Mouse (Mus musculus): ENCODE results near the gene 5730596B20Rik.

5730596B20Rik gene

DNA sequence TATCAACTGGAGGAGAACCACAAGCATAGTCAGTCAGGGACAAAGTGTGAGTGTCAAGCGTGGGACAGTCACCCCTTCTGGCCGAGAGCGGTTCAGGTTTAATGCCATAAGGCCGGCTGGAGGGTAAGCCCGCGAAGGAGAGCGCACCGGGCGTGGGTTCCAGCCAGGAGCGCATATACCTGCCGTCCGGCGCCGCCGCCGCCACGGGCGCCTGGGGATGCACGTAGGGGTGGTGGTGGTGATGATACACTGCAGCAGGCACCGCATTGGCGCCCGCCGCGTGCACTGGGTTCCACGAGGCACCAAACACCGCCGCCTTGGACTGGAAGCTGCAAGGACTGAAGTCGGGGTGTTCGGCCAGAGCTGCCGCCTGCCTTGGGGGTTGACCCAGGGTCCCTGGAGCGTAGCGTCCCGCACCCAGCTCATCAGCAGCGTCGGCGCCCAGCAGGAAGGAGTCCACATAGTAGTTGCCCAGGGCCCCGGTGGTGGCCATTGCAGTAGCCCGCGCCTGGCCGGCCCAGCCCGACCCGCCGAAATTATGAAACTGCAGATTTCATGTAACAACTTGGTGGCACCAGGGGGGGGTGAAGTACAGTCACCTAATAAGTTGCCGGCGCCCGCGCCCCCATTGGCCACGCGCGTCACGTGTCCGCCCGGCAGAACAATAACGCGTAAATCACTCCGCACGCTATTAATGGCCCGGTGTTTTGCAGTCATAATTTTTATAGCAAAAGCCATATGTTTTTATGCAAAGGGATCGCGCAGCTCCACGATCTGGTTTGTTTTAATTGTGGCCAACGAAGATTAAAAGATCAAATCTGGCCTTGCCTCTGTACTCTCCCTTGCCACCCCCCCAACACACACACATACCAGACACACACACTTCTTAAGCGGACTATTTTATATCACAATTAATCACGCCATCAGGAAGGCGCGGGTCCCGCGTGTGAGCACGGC, 48.6 kb downstream of the 5730596B20Rik start:
- no peak for DNase-seq (ENCODE audit: low spot score in 2 of 2)

DNA sequence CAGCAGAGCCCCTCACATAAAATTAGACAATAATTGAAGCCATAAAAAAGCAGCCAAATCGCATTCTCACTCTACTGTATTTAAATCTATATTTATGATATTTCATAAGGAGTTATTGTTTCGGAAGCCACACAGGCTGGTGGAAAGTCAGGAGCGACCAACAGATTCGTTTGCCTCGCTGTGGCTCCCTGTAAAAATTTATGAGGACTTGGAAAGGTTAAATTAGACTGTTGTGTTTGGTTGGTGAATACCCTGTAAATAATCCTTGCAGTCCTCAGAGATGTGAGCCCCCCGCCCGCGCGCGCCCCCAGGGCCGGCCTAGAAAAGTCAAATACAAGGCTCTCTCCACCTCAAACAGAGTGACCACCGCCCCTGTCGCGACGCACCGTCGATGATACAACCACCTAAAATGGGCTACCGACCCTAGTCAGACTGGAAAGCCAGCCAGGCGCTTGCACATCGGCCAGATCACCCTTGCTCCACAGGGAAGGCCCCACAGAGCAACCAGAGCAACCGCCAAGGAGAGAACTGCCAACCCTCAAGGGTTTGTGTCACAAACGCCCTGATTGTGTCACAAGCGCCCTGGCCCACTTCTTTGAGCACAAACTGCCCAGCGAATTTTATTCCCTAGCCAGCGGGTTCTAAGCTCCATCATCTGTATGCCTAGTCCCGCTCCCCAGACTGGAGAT, 49.4 kb downstream of the 5730596B20Rik start:
- no peak for DNase-seq (ENCODE audit: low spot score in 2 of 2)

DNA sequence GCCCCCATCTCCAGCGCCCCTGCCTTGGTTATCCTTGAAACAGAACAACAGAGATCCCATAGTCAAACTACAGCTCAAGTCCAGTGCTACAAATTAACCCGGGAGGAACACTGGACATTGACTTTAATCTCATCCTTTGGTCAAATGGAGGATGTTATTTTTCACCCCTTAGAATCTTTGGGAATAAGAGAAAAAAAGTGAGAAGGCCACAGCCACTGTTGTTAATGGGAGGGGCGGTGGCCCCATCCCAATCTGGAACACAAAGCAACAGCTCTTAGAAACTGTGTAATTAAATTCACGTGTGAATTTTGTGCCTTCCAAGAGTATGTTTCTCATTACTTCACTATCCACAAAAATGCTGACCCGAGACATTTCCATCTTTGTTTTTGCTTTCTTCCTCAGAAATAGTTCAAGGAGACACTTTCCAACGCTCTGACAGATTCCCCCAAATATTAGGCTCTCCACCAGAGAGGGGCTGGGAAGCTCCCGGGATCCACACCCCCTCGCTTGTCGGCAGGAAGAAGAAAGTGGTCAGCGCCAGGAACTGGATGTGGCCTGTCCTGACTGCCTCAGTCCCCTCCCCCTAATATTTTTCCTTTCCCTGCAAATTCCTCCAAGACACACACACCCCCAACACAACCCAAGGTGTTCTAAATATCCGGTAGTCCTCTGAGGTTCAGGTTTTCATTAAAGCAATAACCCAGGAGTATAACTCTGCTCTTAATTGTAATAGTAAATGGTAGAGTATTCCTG, 50.3 kb downstream of the 5730596B20Rik start:
- DNase-seq (ENCODE audit: low spot score in 2 of 2): no peak

DNA sequence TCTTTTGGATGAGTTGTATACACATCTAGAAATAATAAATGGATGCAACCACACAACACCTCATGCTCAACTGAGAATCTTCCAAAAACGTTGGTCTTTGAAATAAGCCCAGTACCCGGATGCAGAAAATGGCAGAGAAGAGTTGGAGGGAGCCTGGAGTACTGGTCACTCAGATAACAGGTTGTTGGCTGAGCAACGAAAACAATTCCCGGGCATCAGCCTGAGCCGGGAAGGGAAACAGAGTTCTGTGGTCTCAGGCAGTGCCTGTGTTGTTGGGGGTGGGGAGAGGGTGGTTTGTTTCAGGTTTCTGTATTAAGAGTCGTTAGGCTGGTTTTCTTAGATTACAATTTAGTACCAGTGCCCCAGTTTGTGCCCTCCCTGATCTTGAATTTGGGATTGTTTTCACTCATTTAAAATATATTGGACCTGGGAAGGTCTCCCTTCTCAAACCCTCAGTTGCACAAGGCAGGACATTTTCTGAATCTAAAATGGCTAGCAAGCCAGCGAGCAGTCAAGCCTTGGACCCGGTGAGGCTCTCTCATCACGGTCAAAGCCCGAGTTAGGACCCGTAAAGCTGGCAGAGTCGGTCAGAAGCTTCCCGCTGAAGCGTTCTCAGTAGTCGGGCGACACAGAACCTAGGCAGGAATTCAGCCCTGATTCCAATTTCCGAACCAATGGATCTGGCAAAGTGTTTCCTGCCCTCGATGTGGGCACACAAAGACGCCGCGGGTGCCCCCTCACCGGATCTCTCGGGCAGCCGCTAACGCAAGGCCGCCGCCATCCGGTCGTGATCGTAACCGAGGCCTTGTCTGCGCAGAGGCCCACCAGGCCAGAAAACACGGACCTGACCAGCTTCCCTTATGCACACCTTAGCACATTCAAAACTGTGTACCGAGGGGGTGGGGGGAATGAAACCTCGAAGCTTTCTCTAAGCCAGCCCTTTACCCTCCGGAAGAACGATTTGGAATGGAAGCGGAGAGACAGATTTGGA, 51.5 kb downstream of the 5730596B20Rik start:
- no peak for DNase-seq (ENCODE audit: low spot score in 2 of 2)

DNA sequence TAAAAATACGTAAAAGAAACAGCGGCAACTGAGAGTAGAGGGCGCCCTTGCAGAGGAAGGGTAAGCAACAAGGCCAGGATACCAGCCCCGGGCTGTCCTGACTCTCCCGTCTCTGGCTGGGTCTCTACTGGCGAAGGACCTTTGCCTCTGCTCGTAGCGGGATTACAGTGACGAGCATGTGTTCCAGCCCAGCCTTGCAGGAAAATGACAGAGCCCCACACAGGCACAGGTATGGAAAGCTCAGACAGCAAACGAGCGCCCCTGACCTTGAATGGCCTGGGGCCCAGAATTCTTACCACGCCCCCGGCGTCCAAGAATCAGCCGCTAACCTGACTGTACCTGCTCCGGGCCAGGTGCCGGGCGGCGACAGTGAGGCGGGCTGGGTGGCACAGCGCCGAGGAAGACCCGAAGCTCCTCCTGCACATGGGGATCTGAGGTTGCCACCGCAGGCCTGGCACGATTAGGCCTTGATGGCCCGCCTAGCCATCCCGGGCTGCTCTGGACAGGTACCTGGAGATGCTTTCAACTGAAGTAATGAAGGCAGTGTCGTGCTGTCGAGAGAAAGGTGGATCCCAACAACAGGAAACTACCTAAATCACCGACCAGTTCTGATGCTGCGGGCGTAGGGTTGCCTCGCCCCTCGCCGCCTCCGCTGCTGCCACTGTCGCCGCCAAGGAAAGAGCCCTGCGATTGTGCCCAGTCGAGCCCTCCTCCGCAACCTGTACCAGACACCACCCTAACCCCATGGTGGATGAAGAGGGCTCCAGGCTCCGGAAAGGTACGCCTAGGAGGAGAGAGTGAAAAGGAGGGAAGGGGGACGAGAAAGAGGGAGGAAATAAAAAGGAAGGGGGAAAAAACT, 52.5 kb downstream of the 5730596B20Rik start:
- no peak for DNase-seq (ENCODE audit: low spot score in 2 of 2)

Measured in left cerebral cortex, adult 9 months (tissue).